Mouse (Mus musculus) olfactory bulb, adult 2 months (tissue): ENCODE measurements around the gene Zmat3.

Experiments
- CTCF ChIP-seq: fragments of 200-500 bp; IDR thresholded peaks from 2 replicates; pipeline ENCODE4 v1.5.1; 2012; ENCODE audit warnings: low read depth, mild to moderate bottlenecking, low read length, moderate library complexity; ENCODE audit not compliant: insufficient read depth
- POLR2A ChIP-seq: fragments of 200-500 bp; IDR thresholded peaks from 2 replicates; pipeline ENCODE4 v1.6.1; 2012; ENCODE audit warnings: mild to moderate bottlenecking, low read depth, low read length, moderate library complexity; ENCODE audit not compliant: insufficient read depth

DNA sequence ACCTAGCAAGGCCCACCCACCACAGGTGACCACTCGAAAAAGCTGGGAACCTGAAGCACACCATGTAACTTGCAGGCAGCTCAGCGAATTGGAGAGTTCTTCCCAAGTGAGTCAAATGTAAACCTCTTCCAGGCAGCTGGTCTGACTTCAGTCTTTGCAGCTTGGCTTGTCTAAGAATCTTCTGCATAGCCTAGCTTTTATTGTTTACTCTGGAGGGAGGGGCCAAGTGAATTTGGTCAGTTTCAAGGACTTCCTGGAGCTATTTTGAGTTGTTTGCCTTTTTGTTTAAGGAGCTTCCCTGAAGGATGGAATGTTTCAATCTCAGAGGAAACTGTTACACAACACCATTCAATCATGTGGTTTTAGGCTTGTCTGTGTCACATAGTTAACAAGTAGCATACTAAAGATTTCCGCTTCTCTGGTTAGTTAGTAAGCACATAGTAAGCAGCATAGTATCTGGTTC is 43.0 kb upstream of the Zmat3 start:
- TF ChIP-seq CTCF, result no peak
- TF ChIP-seq POLR2A, result no peak
